Mouse (Mus musculus) layer of hippocampus, adult 18-20 months (tissue): ENCODE data around the gene Creb5. TPM values are rescaled to one million over a fixed set of nuclear protein-coding genes. Genes with fewer than 3 reads are reported as not detected.

ENCODE experiments used
- DNase-seq, 2 experiments: peaks; one replicate each; pipeline ENCODE4 v3.0.0; 2022; ENCODE audit warnings: low spot score in 2 of 2
- long read RNA-seq: library from polyadenylated mRNA; stranded (forward); transcript quantifications from one replicate; pipeline ENCODE4 v2.0.0, GENCODE M21; 2021
- total RNA-seq, 2 experiments: library from RNA; stranded (reverse); gene quantifications; 2 replicates each; pipeline ENCODE4 v1.2.3; 2021

The Creb5 gene
- total RNA-seq: 1 to 10 TPM; 2.6 to 3.2 TPM
- long read RNA-seq, partial matches to known transcripts: 1 of 1 reads
- long read RNA-seq, other reads (novel, unspliced or antisense): 0 of 1 reads

GRCm38 (mm10) chr6:53287038-53287561 lies at the start of gene Creb5:
Gene Creb5, plus strand, starts transcription at chr6:53287270.
- DNase-seq: peak; percentile 18 to 67

GRCm38 (mm10) chr6:53259841-53260240 lies 27.2 kb upstream of the Creb5 start:
- no peak for DNase-seq

DNA sequence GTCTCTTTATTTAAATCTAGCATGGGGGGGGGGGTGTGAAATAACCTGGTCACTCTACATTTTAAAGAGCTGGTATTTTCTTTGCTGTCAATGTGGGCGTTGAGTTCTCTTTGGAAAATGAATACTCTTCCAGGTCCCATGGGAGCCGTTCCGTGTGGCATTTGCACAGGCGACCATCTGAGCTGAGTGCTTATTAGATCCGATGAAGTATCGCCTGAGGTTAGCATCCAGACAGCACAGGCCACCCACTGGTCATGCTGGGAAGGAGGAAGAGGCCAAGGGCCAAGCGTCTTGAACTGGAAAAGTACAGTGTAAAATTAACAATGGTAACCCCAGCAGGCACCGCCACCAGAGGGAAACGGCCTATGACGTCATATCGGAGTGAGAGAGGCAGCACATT lies 24.7 kb upstream of the Creb5 start:
- no peak for DNase-seq

GRCm38 (mm10) chr6:53267036-53267435 lies 20.0 kb upstream of the Creb5 start:
- DNase-seq: no peak

DNA sequence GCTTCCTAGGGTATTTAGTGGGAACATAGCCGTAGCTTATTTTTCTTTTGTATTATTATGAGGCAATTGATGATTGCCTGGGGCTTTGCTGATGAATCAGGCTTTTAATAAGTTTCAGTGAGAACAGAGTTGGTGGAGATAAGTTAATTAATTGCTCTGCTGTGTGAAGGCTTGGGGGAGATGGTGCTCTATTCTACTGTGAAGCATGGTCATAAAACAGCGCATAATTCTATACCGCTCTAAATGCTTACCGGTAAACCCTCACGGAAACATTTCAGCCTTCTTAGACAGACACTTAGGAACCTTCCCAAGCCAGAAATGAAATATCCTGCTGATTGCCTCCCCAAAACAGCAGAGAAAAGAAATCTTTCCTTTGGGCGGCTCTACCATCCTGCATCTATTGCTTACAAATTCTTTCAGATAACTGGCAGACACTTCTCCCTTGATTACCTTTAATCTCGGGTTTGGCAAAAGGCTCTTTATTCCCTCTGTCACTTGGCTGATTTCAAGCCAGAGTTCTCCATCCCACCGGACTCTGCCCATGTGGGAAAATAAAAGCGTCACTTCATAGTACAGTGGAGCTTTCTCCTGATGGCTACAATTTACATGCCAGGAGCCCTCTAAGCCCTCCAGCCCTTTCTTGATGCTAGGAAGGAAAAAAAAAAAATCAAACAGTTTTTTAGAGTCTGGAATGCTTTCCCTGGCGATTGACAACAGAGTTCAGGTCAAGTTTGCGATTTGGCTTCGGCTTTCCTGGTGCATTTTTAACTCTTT lies 19.2 kb upstream of the Creb5 start:
- DNase-seq: no peak

DNA sequence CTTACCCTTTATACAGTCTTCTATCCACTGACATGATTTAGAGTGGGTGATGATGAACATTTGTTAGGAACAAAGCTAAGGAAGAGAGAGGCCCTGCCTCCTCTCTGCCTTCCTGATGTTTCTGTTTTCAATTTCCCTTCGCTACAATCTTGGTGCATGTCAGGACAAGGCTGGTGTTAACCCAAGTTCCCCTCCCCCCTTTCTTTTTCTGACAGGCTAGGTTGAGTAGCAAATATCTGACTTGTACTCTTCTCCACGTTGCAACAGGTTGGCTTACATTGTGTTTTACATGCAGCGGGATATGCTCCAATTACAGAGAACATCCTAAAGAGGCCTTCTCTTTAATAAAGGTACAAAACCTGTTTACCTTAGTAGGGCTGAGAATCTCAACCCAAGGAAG lies 15.9 kb upstream of the Creb5 start:
- DNase-seq: no peak

DNA sequence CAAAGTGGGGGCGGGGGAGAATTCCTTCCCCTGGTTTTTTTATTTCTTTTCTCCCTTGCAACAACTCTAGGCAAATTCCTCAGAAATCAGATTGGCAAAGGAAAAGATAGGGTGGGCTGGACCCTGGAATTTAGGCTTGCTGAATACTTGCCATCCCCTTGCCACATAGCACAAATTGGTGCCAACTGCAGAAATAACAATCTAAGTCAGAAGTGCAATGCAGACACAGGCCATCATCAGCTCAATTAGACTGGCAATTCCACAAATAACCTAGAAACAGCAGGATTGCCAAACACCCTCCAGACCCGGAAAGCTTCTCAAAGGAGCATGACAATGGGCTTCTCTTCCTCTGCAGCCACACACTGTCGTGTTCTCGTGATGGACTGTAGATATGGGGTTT lies 15.4 kb upstream of the Creb5 start:
- no peak for DNase-seq

DNA sequence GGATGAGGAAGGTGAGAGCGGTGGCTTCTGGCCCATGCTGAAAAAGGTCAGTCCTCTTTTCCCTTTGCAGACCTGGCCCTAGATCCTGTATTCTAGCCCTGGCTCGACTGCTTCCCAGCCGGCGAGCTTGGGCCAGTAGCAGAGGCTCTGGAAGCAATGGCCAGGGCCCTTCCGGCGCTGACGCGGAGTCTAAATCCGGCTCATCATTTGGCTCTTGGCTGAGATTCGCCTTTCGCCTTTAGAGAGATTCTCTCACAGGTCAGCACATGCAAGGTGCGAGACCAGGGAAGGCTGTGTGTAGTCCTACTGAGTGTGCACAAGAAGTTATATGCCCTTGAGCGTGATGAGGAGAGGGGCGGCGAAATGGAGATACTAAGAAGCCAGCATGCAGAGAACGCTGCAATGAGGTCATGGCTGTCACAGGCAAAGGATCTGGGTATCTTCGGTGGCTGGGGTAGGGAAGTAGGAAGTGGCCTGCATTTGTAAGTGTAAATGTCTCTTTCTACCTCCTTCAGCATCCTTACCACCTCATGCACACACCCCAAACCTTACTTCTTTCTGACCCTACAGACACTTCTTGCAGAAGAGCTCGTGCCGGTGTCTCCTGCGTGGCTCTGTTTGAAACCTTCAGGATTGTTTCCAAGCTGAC lies 557 bp upstream of the Creb5 start:
- no peak for DNase-seq

DNA sequence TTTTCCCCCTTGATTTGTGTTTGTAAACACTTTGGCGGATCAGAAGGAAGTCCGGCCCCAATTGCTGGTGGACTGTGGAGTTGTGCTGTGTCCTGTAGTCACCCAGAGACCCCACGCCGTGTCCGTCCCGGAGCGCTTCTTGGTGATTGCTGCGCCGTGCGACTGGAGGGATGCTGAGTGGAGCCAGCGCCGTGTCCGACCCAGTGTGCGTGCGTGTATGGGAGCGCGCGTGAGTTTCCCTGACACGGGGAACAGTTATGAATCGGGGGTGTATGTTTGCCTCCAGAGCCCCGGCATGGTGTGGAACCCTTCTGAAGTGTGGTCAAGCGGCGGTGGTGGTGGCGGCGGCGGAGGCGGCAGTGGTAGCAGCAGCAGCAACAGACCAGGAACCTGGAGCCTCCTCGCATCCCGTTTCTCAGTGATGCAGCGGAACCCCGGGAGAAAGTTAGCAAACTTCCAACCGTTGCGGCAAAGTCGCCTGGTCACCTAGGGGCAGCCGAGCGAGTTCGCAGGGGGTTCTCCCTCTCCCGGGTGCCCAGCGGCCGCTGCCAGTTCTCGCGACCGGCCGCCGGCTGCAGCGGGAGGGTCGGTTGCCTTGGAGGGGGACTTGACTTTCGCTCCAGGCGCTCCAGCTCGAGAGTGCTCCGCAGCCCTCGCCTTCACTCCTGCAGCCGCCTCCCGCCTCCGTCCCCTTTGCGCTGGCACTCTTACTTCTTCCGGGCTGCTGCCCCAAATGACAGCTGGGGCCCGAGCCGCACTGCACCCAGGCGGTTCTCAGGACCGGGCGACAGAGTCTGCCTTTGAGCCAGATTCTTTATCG lies 702 bp downstream of the Creb5 start:
- DNase-seq: no peak

GRCm38 (mm10) chr6:53288584-53289558 lies 1.8 kb downstream of the Creb5 start:
- DNase-seq: no peak

DNA sequence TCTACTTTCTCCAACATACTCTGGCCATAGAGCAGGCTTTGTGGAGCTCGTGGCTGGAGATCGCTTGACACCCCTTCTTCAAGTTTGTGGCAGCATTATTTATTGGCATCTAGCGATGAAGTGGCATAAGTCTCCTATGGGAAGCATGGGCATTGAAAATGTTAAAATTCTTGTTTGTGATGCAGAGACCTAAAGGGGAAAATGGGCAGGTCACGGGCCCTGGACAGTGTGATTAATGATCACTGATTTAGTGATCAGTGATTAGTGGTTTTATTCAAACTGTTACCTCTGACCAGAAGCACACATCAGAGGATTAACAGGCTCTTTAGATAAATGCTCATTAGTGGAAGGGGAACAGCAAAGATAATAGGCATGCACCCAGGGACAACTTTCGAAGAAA lies 2.6 kb downstream of the Creb5 start:
- no peak for DNase-seq

GRCm38 (mm10) chr6:53290215-53290990 lies 3.3 kb downstream of the Creb5 start:
- DNase-seq: no peak

DNA sequence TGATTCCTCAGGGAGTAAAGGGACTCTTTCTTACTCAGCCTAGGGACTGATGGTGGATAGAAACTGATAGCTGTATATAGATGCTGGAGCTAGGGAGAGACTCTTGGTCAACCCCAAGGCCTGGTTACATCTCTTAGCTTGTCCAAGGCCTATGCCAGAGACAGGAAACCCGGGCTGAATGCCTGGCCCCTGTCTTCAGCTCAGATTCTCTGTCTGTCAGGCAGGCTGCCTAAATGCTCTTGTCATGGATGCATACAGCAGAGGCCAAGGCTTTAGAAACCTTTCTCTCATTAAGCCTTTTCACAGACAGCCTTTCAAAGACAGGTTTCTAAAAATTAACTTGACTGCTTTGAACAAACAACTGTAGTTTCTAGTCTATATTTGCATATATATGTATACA lies 5.9 kb downstream of the Creb5 start:
- no peak for DNase-seq

DNA sequence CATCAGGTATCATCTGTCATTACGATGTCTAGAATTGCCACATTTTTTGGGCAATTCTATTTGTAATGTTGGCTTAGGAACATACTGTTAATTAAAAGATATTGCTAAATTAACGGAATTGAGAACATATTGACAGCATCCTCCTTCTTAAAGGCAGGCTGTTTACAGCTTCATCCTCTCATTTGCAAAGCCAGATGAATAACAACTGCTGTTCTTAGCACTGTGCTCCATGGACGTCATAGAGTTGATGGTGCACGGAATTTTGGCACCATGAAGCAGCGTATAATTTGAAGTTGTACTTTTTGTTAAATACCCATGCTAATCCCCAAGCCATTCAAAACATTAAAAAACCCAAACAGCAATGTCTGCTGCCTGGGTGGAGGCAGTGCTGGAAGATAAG lies 10.8 kb downstream of the Creb5 start:
- DNase-seq: no peak

DNA sequence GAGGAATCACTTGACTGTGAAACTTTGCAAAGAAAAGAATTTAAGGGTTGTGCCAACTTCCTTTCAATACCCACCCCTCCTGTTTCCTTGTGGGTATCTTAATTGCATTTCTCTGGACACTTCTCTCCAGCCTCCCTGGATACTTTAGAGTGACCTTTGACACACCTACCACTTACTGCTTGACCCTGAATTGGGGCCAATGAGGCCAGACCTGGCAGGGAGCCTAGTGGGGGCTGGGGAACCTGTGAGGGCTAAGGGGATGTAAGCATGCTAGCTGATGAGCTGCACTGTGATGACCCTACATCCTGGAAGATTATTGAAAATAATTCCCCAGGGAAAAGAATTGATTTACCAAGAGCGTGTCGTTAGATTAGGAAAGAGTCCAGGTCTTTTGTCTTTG lies 17.1 kb downstream of the Creb5 start:
- DNase-seq: no peak

DNA sequence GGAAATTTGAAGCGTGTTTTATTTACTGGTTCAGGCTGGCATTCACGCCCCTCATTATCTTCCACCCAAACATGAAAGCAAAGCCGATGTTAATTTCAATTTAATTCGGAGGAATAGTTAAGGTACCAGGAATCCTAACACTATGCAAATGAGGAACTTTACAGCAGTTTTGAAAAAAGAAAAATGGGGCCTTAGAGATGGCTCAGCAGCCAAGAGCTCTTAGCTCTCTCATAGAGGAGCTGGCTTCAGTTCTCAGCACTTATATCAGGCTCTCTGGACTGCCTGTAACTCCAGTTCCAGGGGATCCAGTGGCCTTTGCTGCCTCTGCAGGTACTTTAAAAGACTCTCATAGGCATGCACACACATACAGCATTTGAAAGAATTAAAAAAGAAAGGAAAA lies 19.1 kb downstream of the Creb5 start:
- no peak for DNase-seq

- no peak for DNase-seq
These were observed 19.6 kb downstream of the Creb5 start for GRCm38 (mm10) chr6:53306710-53307109.

- DNase-seq: no peak
These were observed 21.6 kb downstream of the Creb5 start for GRCm38 (mm10) chr6:53308684-53309083.

DNA sequence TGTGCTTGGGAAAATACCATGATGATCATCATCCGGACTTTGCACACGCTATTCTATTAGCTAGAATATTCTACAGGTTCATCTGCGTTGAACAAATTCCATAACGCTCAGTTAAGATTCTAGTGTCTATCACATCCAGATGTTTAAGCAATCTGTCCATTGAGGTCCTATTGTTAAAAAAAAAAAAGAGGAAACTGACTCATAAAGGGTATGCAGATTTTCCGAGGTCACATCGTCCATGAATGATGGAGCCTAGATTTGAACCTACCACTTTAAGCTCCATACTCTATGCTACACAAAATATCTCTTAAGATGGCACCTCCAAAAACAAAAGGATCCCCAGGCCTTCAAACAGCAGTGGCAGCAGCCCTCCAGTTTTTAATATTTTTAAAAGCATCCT lies 26.5 kb downstream of the Creb5 start:
- no peak for DNase-seq

- no peak for DNase-seq
These were observed 27.1 kb downstream of the Creb5 start for GRCm38 (mm10) chr6:53314126-53314525.
